28 mouse cellular contexts compared by ENCODE assay signal in the genomic region with DNA sequence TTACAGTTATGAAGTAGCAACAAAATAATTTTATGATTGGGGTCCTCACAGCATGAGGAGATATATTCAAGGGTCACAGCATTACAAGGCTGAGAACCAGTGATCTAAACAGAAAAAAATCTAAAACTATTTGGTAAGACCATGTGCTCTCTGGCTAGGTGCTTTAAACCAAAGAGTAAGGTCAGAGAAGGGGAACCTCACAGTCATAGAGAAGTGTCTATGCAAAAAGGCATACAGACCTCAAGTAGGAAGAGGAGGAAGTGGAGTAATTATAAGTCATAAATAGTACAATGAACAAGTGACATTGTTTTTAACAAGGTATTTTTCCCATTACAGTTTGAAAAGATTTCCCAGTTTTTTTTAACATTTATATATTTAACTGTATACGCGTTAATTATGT.
"Had no signal": no experiment of that assay in that cellular context is flagged by ENCODE, and none has a peak within 500 bp of the region (broad histone marks: within the 10 kb centered on the region; RNA-seq: fewer than 3 reads in every experiment).

No protein-coding gene starts in this region.

- H3K9ac ChIP-seq: heart, embryonic 13.5 days; heart, embryonic 15.5 days; hindbrain, embryonic 12.5 days; hindbrain, embryonic 14.5 days; intestine, embryonic 15.5 days; limb, embryonic 13.5 days; limb, embryonic 15.5 days; liver, embryonic 12.5 days had no signal

- ATAC-seq: hindbrain, embryonic 16.5 days; inflammation-experienced regulatory T-cells, adult 6 months; intestine, embryonic 15.5 days; intestine, postnatal 0 days; liver, embryonic 12.5 days had no signal

- H3K36me3 ChIP-seq: heart, embryonic 13.5 days; heart, embryonic 15.5 days; hindbrain, embryonic 10.5 days; hindbrain, embryonic 12.5 days; intestine, embryonic 15.5 days; limb, embryonic 13.5 days; limb, embryonic 15.5 days; liver, embryonic 12.5 days had no signal

- H3K4me3 ChIP-seq: gastrocnemius, adult 2 months; heart, adult 2 months; heart, embryonic 13.5 days; heart, embryonic 15.5 days; hindbrain, embryonic 10.5 days; hindbrain, embryonic 12.5 days; intestine, embryonic 15.5 days; layer of hippocampus, adult 2 months; limb, embryonic 13.5 days; limb, embryonic 15.5 days; liver, embryonic 12.5 days had no signal

- DNase-seq: gastrocnemius, adult 2 months; gastrocnemius, postnatal 10 days; gastrocnemius, postnatal 25 days; heart, adult 11 months; heart, adult 2 months; heart, postnatal 14 days; heart, postnatal 36 days; kidney, adult 18-20 months; kidney, adult 8-10 months; kidney, postnatal 10 days; kidney, postnatal 25 days; kidney, postnatal 4 days; layer of hippocampus, postnatal 36 days; left cerebral cortex, postnatal 4 days had no signal

- H3K4me2 ChIP-seq: heart, embryonic 11.5 days; heart, embryonic 13.5 days; heart, embryonic 15.5 days; hindbrain, embryonic 12.5 days; hindbrain, embryonic 14.5 days; intestine, embryonic 15.5 days; limb, embryonic 13.5 days; limb, embryonic 15.5 days; liver, embryonic 12.5 days had no signal

- H3K27me3 ChIP-seq: heart, embryonic 13.5 days; heart, embryonic 15.5 days; hindbrain, embryonic 12.5 days; intestine, embryonic 15.5 days; limb, embryonic 13.5 days; limb, embryonic 15.5 days; liver, embryonic 12.5 days had no signal

- H3K9me3 ChIP-seq: heart, embryonic 13.5 days; heart, embryonic 15.5 days; hindbrain, embryonic 10.5 days; hindbrain, embryonic 12.5 days; intestine, embryonic 15.5 days; limb, embryonic 13.5 days; limb, embryonic 15.5 days; liver, embryonic 12.5 days had no signal

- H3K27ac ChIP-seq: gastrocnemius, adult 2 months; heart, adult 2 months; heart, embryonic 13.5 days; heart, embryonic 15.5 days; hindbrain, embryonic 10.5 days; hindbrain, embryonic 12.5 days; hindbrain, embryonic 14.5 days; intestine, embryonic 15.5 days; layer of hippocampus, adult 2 months; limb, embryonic 13.5 days; limb, embryonic 15.5 days; liver, embryonic 12.5 days had no signal

- H3K4me1 ChIP-seq: heart, embryonic 13.5 days; hindbrain, embryonic 10.5 days; hindbrain, embryonic 12.5 days; intestine, embryonic 15.5 days; limb, embryonic 13.5 days; limb, embryonic 15.5 days; liver, embryonic 12.5 days had no signal
